Mouse (Mus musculus) intestine, postnatal 0 days (tissue): Measurements from ENCODE around the gene Ankrd34a. TPM values are rescaled to one million over a fixed set of nuclear protein-coding genes. Genes with fewer than 3 reads are reported as not detected.

Experiments used
- ATAC-seq: fragments of 200-750 bp; cut with Nextera tagmentation; 2 replicates; pipeline ENCODE4 v1.8.0; 2017; ENCODE audit warnings: mild to moderate bottlenecking, moderate TSS enrichment, moderate library complexity
- H3K27ac ChIP-seq: fragments of 300-500 bp; sonication (generic); 2 replicates; pipeline ENCODE4 v1.5.1; 2014; ENCODE audit warnings: mild to moderate bottlenecking, low read depth, low read length, moderate library complexity
- H3K27me3 ChIP-seq: fragments of 300-500 bp; sonication (generic); replicated peaks from 2 replicates; pipeline ENCODE4 v1.6.1; 2014; ENCODE audit warnings: low read length, mixed read lengths; ENCODE audit not compliant: control insufficient read depth, insufficient read depth
- H3K36me3 ChIP-seq: fragments of 300-500 bp; sonication (generic); 2 replicates; pipeline ENCODE4 v1.6.1; 2014; ENCODE audit warnings: mild to moderate bottlenecking, moderate library complexity; ENCODE audit not compliant: control insufficient read depth, insufficient read depth
- H3K4me1 ChIP-seq: fragments of 300-500 bp; sonication (generic); replicated peaks from 2 replicates; pipeline ENCODE4 v1.6.1; 2014; ENCODE audit warnings: antibody characterized with exemption, low read length, mixed read lengths; ENCODE audit not compliant: control insufficient read depth, insufficient read depth
- H3K4me2 ChIP-seq: fragments of 300-500 bp; sonication (generic); replicated peaks from 2 replicates; pipeline ENCODE4 v1.6.1; 2014; ENCODE audit warnings: low read depth, mild to moderate bottlenecking, moderate library complexity
- H3K4me3 ChIP-seq: fragments of 300-500 bp; sonication (generic); 2 replicates; pipeline ENCODE4 v1.5.1; 2014; ENCODE audit warnings: low read depth, low read length
- H3K9ac ChIP-seq: fragments of 300-500 bp; sonication (generic); 2 replicates; pipeline ENCODE4 v1.6.1; 2014; ENCODE audit warnings: mild to moderate bottlenecking, low read depth, low read length
- H3K9me3 ChIP-seq: fragments of 300-500 bp; sonication (generic); 2 replicates; pipeline ENCODE4 v1.6.1; 2016; ENCODE audit warnings: mixed run types; ENCODE audit not compliant: control insufficient read depth
- CTCF ChIP-seq: sonication (generic); IDR thresholded peaks from 2 replicates; pipeline ENCODE4 v1.5.1; 2016; ENCODE audit warnings: low read depth, mild to moderate bottlenecking, control low read depth, antibody characterized with exemption, moderate library complexity
- WGBS: fragments of 180-500 bp; shearing (Covaris S2); extraction: QIAGEN DNeasy Blood & Tissue Kit; methylation state at CpG from one replicate; pipeline ENCODE4 v1.1.7; 2014; 5-methylcytosine and 5-hydroxymethylcytosine counted together
- polyA plus RNA-seq: library from polyadenylated mRNA; unstranded; fragments of >200 nt; fragmentation: Nextera tagmentation; extraction: Ambion mirVana; gene quantifications from 2 replicates; pipeline ENCODE4 v1.2.1, GENCODE M21; 2015

The Ankrd34a gene
- polyA plus RNA-seq, 1 experiment from 2014 or later: 1.3 TPM

DNA sequence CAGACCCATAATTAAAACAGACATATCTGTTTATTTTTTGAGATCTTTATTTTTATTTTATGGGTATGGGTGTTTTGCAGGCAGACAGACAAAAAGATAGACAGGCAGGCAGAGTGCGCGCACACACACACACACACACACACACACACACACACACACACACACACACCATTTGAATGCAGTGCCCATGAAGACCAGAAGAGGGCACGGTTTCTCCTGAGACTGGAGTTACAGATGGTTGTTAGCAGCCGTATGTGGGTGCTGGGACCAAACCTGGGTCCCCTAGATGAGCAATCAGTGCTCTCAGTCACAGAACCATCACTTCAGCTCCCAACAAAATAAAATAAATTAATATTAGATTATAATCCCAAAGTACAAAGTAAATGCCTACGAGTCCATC, 13.1 kb upstream of the Ankrd34a start:
- Histone ChIP-seq H3K4me3 (no peak overlapping the region), H3K4me2 (no peak overlapping the region), H3K27me3 (no peaks in the 10 kb centered on the region), H3K9me3 (no peaks in the 10 kb centered on the region), H3K4me1 (no peaks in the 10 kb centered on the region), H3K36me3 (0 out of 2 replicates have a peak, but pooled peaks cover 3% of the 10 kb centered on the region), H3K27ac (no peak overlapping the region), H3K9ac (no peak overlapping the region)
- no peak for ATAC-seq
- WGBS: 89% methylated on average over 5 of the region's 5 CpGs
- TF ChIP-seq CTCF: peak; percentile 41; the same call in 1 of the 2 replicates

DNA sequence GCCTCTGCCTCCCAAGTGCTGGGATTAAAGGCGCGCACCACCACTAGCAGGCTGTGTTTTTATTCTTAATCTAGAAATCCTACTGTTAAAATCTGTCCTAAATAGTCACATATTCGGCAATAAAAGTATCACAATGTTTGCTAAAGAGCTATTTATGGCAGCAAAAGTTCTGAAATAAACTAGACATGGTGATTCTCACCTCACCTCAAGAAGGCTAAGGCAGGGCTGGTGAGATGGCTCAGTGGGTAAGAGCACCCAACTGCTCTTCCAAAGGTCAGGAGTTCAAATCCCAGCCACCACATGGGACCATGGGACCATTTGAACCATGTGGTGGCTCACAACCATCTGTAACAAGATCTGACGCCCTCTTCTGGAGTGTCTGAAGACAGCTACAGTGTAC, 5.8 kb upstream of the Ankrd34a start:
- TF ChIP-seq CTCF: no peak
- 77% methylated on average over 4 of the region's 4 CpGs for WGBS
- Histone ChIP-seq H3K9ac (no peak overlapping the region), H3K27ac (no peak overlapping the region), H3K4me1 (0 out of 2 replicates have a peak, but pooled peaks cover 4% of the 10 kb centered on the region), H3K4me3 (no peak overlapping the region), H3K9me3 (no peaks in the 10 kb centered on the region), H3K36me3 (no peaks in the 10 kb centered on the region), H3K27me3 (peaks cover 3% of the 10 kb centered on the region; the same call in 1 of the 2 replicates), H3K4me2 (no peak overlapping the region)
- ATAC-seq: no peak

DNA sequence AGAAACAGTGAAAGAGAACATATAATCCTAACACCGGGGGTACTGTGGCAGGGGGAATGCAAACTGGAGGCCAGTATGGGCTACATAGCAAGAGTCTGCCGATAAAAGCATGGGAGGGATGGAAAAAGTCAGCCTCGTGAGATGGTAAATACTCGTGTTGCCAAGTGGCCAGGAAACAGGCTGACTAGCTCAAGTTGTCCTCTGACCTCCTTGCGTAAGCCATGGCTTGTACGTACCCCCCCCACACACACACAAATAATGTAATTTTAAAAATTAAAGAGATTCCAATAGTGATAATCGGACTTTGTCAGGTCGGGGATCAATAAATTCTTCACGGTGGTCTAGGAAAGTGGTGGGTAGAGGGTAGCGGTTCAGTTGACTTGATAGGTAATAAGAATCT, 3.1 kb upstream of the Ankrd34a start:
- Histone ChIP-seq H3K27me3 (peaks cover 25% of the 10 kb centered on the region), H3K36me3 (no peaks in the 10 kb centered on the region), H3K4me2 (peak overlapping the region; percentile 83), H3K4me3 (peak overlapping the region; percentile 75), H3K9ac (peak overlapping the region; percentile 75), H3K4me1 (peaks cover 12% of the 10 kb centered on the region; the same call in 1 of the 2 replicates), H3K9me3 (no peaks in the 10 kb centered on the region), H3K27ac (peak overlapping the region; percentile 68)
- no peak for TF ChIP-seq CTCF
- ATAC-seq: no peak
- 1% methylated on average over 10 of the region's 10 CpGs for WGBS

DNA sequence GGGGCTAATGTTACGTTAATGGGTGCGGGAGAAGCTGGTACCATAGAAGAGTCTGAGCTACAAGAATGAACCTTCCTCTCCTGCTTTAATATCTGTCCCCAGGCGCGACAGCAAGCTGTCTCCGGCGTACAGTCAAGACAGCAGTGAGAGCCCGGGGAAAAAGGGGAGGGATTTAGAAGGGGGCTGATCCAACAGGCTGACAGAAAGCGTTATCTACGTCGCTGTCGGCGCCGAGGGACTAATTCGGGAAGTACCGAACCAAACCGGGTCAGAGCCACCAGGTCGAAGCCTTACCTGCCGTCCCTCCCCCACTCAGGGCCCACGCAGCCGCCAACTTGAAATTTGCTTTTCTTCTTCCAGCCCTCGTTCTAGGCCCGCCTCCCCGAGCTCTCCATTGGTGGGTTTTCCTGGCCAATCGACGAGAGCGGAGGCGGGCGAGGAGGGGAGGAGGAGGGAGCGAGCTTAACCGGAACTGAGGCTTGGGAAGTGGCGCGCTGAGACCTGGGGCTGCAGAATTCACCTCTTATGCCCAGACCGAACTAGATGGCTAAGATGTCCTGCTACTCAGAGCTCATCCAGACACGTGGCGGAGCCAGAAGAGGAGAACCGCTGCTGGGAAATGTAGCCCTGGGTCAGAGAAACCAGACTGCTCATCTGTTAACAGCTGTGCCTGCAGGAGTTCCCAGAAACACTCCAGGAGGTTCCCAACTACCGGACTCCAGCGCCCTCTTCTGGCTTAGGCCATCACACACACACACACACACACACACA, 2.5 kb upstream of the Ankrd34a start, which contains the start of gene Polr3gl:
TSS of gene Polr3gl (minus strand) at position 392 of the 771 bp plus-strand sequence.
- peak within 1 kb of the TSS; percentile 75 for H3K4me3 ChIP-seq
- peak within 1 kb of the TSS; percentile 83 for H3K4me2 ChIP-seq
- no peaks in the 10 kb centered on the region for H3K9me3 ChIP-seq
- peak; percentile 51 for TF ChIP-seq CTCF
- under 1% methylated on average over 38 of the region's 38 CpGs for WGBS
- peak within 1 kb of the TSS; percentile 68 for H3K27ac ChIP-seq
- H3K36me3 ChIP-seq: no peaks in the 10 kb centered on the region
- peaks cover 12% of the 10 kb centered on the region; the same call in 1 of the 2 replicates for H3K4me1 ChIP-seq
- ATAC-seq: peak; percentile 91
- H3K9ac ChIP-seq: peak within 1 kb of the TSS; percentile 75
- peaks cover 30% of the 10 kb centered on the region for H3K27me3 ChIP-seq

DNA sequence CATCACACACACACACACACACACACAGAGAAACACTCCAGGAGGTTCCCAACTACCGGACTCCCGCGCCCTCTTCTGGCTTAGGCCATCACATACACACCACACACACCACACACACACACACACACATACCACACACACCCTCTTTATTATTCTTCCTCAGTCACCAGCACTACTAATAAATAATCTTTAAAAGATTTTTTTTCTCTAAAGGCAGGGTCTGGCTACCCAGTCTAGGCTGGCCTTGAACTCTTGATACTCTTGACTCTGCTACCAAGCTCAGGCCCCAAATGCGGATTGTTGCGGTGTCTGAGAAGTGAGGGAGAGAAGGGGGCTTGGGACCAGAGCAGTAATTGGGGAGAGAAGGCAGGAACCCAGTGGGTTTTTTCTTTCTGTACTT, 1.6 kb upstream of the Ankrd34a start:
- Histone ChIP-seq H3K27me3 (peaks cover 37% of the 10 kb centered on the region), H3K9me3 (no peaks in the 10 kb centered on the region), H3K4me3 (no peak overlapping the region), H3K9ac (no peak overlapping the region), H3K4me2 (no peak overlapping the region), H3K4me1 (peaks cover 12% of the 10 kb centered on the region; the same call in 1 of the 2 replicates), H3K36me3 (no peaks in the 10 kb centered on the region), H3K27ac (no peak overlapping the region)
- TF ChIP-seq CTCF: no peak
- WGBS: 73% methylated on average over 5 of the region's 5 CpGs
- no peak for ATAC-seq

DNA sequence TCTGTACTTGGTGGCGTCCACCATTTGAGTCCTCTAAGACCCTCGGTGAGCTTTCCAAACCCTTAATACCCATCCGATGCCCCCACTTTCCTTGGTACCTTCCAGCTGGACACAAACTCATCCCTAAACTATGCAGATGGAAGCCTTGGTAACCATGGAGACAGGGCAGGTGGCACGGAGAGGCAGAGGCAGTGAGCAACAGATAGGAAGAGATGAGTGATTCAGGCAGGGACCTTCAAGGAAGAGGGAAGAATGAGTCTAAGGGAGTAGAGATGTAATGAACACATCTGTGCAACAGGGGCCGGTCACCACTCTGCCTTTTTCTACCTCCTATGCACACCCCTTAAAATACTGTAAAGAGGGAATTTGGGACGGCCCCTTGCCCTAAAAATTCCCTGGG, 775 bp upstream of the Ankrd34a start:
- Histone ChIP-seq H3K36me3 (no peaks in the 10 kb centered on the region), H3K4me2 (peak overlapping the region; percentile 71; the same call in 1 of the 2 replicates), H3K9me3 (no peaks in the 10 kb centered on the region), H3K27ac (no peak overlapping the region), H3K4me1 (peaks cover 12% of the 10 kb centered on the region; the same call in 1 of the 2 replicates), H3K9ac (no peak overlapping the region), H3K4me3 (no peak overlapping the region), H3K27me3 (peaks cover 42% of the 10 kb centered on the region)
- TF ChIP-seq CTCF: no peak
- ATAC-seq: no peak
- WGBS: 27% methylated on average over 6 of the region's 6 CpGs
